Comparison of ENCODE assay signal across 8 mouse cellular contexts in the genomic region with DNA sequence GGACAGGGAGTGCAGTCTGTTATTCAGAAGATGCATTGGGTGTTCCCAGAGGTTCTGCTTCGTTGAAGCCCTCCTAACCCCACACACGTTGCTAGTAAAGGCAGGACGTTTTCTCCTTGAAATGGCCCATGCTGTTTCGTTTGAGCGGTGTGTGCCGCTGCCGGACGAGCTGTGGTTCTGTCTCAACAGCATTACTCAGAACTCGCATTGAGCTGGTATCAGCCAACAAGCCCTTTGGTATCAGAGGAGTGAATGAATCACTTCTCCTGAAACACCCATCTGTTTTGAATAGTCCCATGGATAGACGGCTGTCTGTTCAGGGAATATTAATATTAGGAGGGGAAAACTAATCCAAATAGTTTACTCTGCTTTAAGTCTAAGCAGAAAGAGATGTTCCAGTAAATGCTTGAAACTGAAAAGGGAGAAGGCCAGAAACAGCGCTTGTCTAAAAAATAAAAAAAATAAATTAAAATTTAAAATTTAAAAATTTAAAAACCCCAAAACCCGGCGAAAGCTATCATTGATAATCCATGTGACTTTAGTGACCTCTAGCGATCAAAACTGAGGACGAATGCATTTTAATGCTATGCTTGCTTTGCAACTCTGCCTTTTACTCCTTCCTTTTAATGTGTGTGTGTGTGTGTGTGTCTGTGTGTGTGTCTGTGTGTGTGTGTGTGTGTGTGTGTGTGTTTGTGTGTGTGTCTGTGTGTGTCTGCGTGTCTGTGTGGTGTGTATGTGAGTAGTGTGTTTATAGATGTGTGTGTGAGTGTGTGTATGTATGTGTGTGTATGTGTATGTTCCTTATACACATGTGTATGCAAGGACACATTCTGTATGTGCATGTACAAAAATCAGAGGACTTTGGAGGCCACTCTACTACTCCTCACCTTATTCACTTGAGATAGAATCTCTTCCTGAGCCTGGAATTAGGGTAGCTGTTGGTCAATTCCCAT. TPM values are rescaled to one million over a fixed set of nuclear protein-coding genes. Genes with fewer than 3 reads are reported as not detected.
A peak's percentile ranks its signal among the peaks of the same experiment; 100 is the strongest.
DNase-seq lines count a peak whose midpoint lies in the region; ATAC-seq lines count a peak whose summit lies in the region.

No protein-coding gene starts in this region.

- H3K4me3 ChIP-seq in forebrain, embryonic 15.5 days = no peak overlapping the region
- H3K4me3 ChIP-seq in forebrain, embryonic 11.5 days (ENCODE audit: low read depth, low read length) = no peak overlapping the region
- no peak overlapping the region for H3K4me3 ChIP-seq in neural tube, embryonic 15.5 days (replicated peaks)

- no peaks in the 10 kb centered on the region for H3K36me3 ChIP-seq in forebrain, embryonic 15.5 days
- no peaks in the 10 kb centered on the region for H3K36me3 ChIP-seq in forebrain, embryonic 11.5 days (ENCODE audit: control insufficient read depth, insufficient read depth, low read length)
- no peaks in the 10 kb centered on the region for H3K36me3 ChIP-seq in neural tube, embryonic 15.5 days

- peak; percentile 61; the same call in 1 of the 2 replicates for ATAC-seq in forebrain, embryonic 15.5 days (replicated peaks)
- ATAC-seq in forebrain, embryonic 11.5 days (replicated peaks; ENCODE audit: low FRiP score) = no peak
- ATAC-seq in neural tube, embryonic 15.5 days (ENCODE audit: low FRiP score) = no peak

- no peak for DNase-seq in forebrain, embryonic 11.5 days (ENCODE audit: low spot score)
- peak; percentile 32 for DNase-seq in thymus, postnatal 14 days
- DNase-seq in thymus, postnatal 36 days = no peak
- DNase-seq in heart, postnatal 10 days = peak; percentile 29 to 54
- peak; percentile 15 to 33 for DNase-seq in layer of hippocampus, postnatal 36 days
- DNase-seq in urinary bladder, postnatal 25 days (ENCODE audit: low spot score) = no peak

- H3K4me2 ChIP-seq in forebrain, embryonic 15.5 days (replicated peaks) = 0 out of 2 replicates have a peak overlapping the region, but pooled peaks have one; percentile 15
- H3K4me2 ChIP-seq in forebrain, embryonic 11.5 days (ENCODE audit: low read depth, low read length, severe bottlenecking) = no peak overlapping the region
- H3K4me2 ChIP-seq in neural tube, embryonic 15.5 days = peak overlapping the region; percentile 47

- intact Hi-C loops in heart, postnatal 10 days (cut with DNase I) = loop anchor here (1.0 to 5.0 kb wide), 2 partner anchors 749 to 896 kb away; no protein-coding TSS in a partner anchor

- no peaks in the 10 kb centered on the region for H3K27me3 ChIP-seq in forebrain, embryonic 15.5 days
- no peaks in the 10 kb centered on the region for H3K27me3 ChIP-seq in forebrain, embryonic 11.5 days (ENCODE audit: control insufficient read depth, insufficient read depth, low read length)
- no peaks in the 10 kb centered on the region for H3K27me3 ChIP-seq in neural tube, embryonic 15.5 days (replicated peaks)

- H3K9ac ChIP-seq in forebrain, embryonic 15.5 days (replicated peaks) = no peak overlapping the region
- H3K9ac ChIP-seq in forebrain, embryonic 11.5 days (ENCODE audit: low read length) = no peak overlapping the region
- no peak overlapping the region for H3K9ac ChIP-seq in neural tube, embryonic 15.5 days (replicated peaks)

- H3K4me1 ChIP-seq in forebrain, embryonic 15.5 days = no peaks in the 10 kb centered on the region
- H3K4me1 ChIP-seq in forebrain, embryonic 11.5 days (replicated peaks; ENCODE audit: control insufficient read depth, insufficient read depth, low read length) = no peaks in the 10 kb centered on the region
- 0 out of 2 replicates have a peak, but pooled peaks cover 3% of the 10 kb centered on the region for H3K4me1 ChIP-seq in neural tube, embryonic 15.5 days

- H3K9me3 ChIP-seq in forebrain, embryonic 15.5 days = no peaks in the 10 kb centered on the region
- H3K9me3 ChIP-seq in forebrain, embryonic 11.5 days (ENCODE audit: control insufficient read depth, low read length) = no peaks in the 10 kb centered on the region
- H3K9me3 ChIP-seq in neural tube, embryonic 15.5 days (replicated peaks) = no peaks in the 10 kb centered on the region

- no peak overlapping the region for H3K27ac ChIP-seq in forebrain, embryonic 15.5 days (replicated peaks)
- no peak overlapping the region for H3K27ac ChIP-seq in forebrain, embryonic 11.5 days (ENCODE audit: low read depth, low read length)
- no peak overlapping the region for H3K27ac ChIP-seq in neural tube, embryonic 15.5 days (replicated peaks)

- WGBS in forebrain, embryonic 15.5 days = 40% methylated on average over 16 of the region's 16 CpGs
- 42% methylated on average over 16 of the region's 16 CpGs for WGBS in forebrain, embryonic 11.5 days
- 43% methylated on average over 16 of the region's 16 CpGs for WGBS in neural tube, embryonic 15.5 days

RNA-seq across cellular contexts. Expression of a gene that starts 10.5 kb away (rescaled TPM):
- 2.5 and 4.2 TPM in 2 replicates for polyA plus RNA-seq in forebrain, embryonic 15.5 days (2015; fragmentation: Nextera tagmentation; extraction: Ambion mirVana)
- polyA plus RNA-seq in forebrain, embryonic 11.5 days (2014; fragmentation: Nextera tagmentation; extraction: Ambion mirVana) = 16.8 and 18.9 TPM in 2 replicates
- total RNA-seq in heart, postnatal 10 days (2021) = 1 to 10 TPM; 1.0 to 1.6 TPM
- total RNA-seq in layer of hippocampus, postnatal 36 days (2021) = under 1 TPM in 1 of 2 experiments, not detected in 1; 0.30 TPM
- 2.7 and 3.9 TPM in 2 replicates for polyA plus RNA-seq in neural tube, embryonic 15.5 days (2015; fragmentation: Nextera tagmentation; extraction: Ambion mirVana)

Comparison
In these comparisons a context has a peak if more than half of its experiments do, and no peak if none do; other contexts are left out.
1. DNase-seq: peak in thymus, postnatal 14 days (single experiment), heart, postnatal 10 days (2 of 2) and layer of hippocampus, postnatal 36 days (2 of 2); none in forebrain, embryonic 11.5 days (single experiment), thymus, postnatal 36 days (0 of 2) and urinary bladder, postnatal 25 days (single experiment).